Mouse (Mus musculus): ENCODE data around the gene P2ry2. TPM values are rescaled to one million over a fixed set of nuclear protein-coding genes. Genes with fewer than 3 reads are reported as not detected.

The P2ry2 gene
- 0.57 and 0.89 TPM in 2 replicates for polyA plus RNA-seq (2012; ENCODE audit: low replicate concordance)

GRCm38 (mm10) chr7:101012541-101012940 is at the start of gene P2ry2:
Gene P2ry2 (minus strand): TSS chr7:101012866.

GRCm38 (mm10) chr7:100974135-100974903 is 38.3 kb downstream of the P2ry2 start, which contains the start of gene P2ry6:
Gene P2ry6 (minus strand): TSS chr7:100974649.

Other genes with a start within 250 kb of the P2ry2 start
- gene Relt, start 149.4 kb downstream of the P2ry2 start, polyA plus RNA-seq (2012; ENCODE audit: low replicate concordance), result 46.2 and 86.4 TPM in 2 replicates
- gene Arhgef17, start 80.8 kb downstream of the P2ry2 start, polyA plus RNA-seq (2012; ENCODE audit: low replicate concordance), result 0.73 and 2.0 TPM in 2 replicates
- gene P2ry6, start 38.2 kb downstream of the P2ry2 start, polyA plus RNA-seq (2012; ENCODE audit: low replicate concordance), result 4.0 and 6.0 TPM in 2 replicates
- 10.4 and 38.2 TPM in 2 replicates for gene Fchsd2, start 80.0 kb upstream of the P2ry2 start, polyA plus RNA-seq (2012; ENCODE audit: low replicate concordance)